Mouse (Mus musculus): ENCODE data around the gene Hdac5.

Hdac5 gene

DNA sequence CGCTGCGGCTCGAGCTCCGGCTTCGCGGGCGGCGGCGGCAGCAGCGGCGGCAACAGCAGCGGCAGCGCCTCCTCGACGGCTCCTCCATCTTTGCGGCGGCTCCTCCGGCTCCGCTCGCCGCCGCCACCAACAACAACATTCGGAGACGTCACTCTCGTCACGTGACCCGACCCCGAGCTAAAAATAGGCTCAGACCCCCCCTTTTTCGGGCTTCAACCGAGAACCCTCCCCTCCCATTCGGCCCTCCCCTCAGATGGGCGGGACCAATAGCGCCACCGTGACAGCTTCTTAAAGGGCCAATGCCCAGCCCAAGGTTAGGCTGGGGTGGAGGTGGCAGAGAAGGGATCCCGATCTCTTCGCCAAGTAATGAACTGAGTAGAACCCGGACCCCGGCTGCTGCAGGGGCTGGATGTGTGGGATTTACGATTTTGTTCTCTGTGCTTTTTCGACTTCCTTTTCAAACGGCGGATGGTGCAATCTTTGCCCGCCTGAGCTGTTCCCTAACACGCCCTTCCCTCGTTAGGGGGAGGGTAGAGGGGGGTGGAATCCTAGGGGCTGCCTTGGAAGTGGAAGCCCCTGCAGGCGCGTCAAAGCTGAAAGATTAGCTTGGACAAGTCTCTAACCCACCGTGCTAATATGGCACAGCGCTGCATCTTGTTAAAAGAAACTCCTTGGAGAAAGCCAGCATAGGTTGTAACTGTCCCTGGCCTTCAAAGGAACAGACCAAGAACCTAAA is at the start of gene Hdac5:
Gene Hdac5 (minus strand): TSS at position 161 of the 736 bp plus-strand sequence.
- DNase-seq: peak; percentile 98

DNA sequence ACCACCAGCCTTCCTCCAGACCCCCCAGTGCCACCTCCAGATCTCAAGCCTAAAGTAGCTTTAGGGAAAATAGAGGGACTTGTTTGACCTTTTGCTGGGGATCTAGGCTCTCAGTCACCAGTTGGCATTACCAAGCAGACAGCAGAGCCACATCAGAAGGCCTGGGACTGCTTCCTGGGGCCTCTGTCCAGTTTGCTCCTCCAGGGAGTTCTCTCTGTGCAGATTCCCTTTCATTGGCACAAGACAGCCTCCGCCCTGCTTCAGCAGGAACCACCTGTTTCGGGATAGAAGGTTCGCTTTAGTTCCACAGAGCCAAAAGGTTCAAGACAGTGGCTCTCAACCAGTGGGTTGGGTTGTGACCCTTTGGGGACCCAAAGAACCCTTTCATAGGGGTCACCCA is 49.6 kb upstream of the Hdac5 start:
- no peak for DNase-seq

DNA sequence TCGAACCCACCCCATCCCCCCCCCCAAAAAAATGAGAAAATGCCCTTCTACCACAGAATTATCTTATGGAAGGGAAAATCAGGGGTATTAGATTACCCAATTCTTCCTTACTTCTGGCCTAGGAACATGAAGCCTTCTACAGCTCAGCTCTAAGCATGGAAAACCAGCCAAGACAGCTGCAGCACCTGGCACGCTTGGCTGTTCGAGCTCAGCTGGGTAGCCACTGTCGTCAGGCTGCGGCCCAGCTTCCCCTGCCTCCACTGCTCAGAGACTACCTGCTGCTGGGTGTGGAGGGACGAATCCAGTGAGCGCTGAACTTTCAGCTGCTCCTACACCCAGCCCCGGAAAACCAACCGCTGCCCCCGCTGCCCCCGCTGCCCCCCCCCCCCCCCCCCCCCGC is 47.8 kb upstream of the Hdac5 start:
- no peak for DNase-seq

DNA sequence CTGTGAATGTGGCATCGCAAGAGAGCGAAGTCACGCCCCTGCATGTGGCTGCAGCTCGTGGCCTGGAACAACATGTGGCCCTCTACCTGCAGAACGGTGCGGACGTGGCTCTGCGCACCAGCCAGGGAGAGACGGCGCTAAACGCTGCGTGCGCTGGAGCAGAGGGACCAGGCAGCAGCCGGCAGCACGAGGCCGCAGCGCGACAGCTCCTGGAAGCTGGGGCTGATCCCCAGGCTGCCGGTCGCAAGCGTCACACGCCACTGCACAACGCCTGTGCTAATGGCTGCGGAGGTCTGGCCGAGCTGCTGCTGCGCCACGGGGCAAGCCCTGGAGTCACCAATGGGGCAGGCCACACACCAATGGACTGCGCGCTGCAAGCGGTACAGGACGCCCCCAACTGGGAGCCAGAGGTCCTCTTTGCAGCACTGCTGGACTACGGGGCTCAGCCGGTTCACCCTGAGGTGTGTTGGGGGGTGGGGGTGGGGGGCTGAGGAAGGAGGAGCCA is 46.5 kb upstream of the Hdac5 start:
- peak; percentile 42 for DNase-seq

DNA sequence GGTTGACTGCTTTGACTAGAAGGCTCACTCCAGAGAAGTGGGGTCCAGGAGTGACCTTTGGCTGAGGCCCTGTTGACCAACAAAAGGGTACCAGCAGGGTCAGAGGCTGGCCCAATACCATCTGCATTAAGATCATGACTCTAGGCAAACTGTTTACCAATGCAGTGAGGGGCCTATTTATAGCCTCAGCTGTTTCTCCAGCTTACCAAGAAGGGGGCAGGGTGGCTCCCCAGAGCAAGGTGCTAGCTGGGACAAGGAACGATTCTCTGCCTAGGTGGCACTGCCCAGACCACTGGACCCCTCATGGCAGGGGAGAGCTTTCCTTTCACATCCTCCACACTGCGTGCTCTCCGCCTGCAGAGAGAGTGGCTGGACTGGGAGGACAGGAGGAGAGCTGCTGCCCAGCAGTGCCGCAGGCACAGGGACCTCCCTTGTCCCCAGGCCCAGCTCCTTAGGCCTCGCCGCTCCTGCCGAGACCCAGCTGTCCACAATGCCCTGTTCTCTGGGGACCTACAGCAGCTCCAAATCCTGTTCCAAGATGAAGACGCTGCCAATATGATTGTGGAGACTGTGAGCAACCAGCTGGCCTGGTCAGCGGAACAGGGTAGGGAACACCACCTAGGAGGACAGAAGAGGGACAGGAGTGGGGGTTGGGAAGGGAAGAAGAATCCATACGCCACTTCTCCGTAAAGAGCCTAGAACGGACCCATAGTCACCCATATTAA is 38.7 kb upstream of the Hdac5 start, which contains the start of gene Asb16:
Gene Asb16 (plus strand): TSS at position 224 of the 725 bp plus-strand sequence.
- no peak for DNase-seq

DNA sequence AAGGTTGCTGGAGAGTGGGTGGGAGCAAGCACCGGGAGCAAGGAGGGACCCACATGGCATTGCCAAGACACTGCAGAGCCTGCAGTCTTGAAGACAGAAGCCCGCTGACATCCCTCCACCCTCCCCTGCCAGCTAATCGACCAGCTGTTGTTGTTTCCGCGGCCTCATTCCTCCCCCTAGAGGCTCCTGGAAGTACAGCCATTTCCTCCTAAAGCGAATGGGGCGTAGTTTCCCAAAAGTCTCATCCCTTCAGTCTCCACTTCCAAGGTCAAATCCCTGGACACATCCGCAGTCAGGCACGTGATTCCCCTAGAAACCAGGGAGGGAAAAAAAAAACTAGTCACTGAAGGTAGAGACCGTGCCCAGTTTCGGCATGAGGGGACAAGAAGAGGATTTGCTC is 37.5 kb upstream of the Hdac5 start:
- peak; percentile 59 for DNase-seq

DNA sequence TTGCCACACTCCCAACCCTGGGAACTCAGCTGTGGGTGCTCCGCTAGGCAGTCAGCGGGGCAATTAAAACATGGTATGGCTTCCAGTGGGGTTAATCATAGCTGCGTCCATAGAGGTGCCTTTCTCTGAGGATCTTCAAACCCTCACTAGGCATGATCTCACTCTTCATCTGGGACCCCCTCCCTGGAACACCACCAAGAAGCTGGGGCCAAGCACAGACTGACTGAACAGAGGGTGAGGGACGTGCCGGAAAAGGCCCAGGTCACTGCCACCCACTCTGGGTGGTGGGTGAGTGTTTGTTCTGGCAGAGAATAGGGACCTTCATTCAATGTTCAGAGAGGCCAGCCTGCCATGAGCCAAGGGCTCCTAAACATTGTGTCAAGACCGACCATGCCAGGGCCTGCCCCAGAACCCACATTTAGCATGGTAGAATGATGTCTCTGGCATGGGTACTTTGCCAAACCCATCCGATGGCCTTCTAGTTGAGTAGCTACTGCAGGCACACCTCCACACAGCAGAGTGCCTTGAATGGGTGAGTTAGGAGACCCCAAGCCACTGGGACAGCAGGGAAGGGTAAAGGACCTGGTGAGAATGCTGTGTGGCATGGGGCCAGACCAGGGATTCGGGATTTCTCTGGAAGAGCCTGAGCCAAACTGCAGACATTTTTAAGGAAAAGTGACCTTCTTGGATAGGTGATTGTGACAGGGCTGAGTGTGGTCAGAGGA is 36.8 kb upstream of the Hdac5 start:
- DNase-seq: no peak

DNA sequence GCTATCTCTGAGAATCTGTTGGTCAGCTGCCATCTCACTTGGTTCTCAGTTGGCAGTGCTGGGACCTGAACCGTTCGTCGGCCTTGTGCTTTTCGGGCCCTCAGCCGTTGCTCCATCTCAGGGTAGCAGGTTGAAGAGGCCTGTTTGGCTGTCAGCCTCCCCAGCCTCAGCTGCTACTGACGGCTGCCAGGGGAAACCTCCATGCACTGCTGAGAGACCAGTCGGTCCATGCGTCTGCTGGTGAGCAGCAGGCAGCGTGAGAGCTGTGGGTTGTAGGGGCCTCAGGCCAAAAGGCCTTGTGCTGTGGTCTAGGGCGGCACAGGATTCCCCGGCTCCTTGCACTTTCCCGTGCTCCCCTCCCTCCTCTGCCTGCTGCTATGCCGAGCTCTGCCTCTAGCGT is 35.9 kb upstream of the Hdac5 start:
- no peak for DNase-seq

DNA sequence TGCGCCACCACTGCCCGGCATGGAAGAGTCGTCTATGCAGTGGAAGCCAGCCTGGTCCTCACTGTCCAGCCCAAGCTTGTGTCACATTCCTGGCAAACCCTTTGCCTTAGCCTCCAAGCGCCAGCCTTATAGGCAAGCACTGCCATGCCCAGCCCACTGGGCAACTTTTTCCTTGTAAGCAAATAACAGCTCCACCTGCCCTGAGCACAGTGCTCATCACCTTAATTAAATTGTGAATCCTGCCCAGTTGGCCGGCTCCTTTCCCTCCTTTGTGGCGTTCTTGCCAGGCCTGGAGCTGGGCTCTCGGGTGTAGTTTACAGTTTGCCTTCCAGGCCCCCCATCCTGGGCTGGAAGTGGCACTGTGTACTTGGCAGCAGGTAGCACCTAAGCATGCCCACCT is 33.2 kb upstream of the Hdac5 start:
- DNase-seq: no peak

DNA sequence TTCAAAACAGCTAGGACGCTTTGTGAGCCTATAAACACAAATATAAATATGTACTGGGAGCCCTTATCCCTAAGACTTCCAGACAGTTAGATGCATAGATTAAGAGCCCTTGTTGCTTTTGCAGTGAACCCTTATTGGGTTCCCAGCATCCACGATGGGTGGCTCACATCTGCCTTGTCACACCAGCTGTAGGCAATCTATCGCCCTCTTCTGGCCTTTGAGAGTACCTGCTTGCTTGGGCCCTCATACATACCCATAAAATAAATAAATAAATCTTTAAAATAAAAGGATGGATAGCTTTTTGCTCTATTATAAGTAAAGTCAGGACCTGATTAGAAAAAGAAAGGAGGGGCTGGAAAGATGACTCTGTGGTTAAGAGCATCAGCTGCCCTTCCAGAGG is 28.6 kb upstream of the Hdac5 start:
- DNase-seq: no peak

DNA sequence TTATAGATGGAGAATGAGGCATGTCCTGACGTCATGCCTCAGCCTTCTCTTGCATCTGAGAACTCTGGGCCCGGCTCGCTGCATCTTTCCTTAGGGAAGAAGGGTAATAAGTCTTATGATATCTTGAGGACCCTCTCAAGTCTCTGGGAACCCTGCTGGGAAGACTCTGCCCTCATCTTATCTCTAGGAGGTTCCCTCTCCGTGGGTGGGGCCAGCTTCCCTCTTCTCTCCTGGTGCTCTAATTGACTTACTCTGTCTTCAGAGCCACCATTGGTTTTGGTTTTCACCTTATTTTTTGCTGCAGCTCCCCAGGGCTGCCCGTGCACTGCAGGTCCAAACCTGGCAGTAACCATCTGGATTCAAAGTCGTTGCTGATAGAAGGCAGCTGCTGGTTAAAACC is 28.1 kb upstream of the Hdac5 start:
- no peak for DNase-seq

DNA sequence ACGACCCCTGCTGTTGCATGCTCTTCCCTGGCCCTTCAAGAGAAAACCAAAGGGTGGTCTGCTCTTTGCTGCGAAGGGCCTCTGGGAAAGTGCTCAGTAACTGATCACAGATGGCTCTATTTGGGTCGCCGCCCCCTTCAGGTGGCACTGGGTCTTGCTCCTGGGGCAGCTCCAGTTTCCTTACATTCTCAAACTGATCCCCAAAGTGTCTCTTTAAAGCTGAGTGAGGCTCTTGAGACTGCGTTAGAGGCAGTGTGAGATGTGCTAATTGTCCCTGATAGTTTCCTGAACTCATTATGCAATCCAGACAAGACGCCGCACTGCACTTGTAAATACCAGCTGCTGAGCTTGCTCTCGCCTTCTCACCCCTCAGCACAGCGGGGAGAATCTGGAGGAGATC is 27.5 kb upstream of the Hdac5 start:
- DNase-seq: no peak

DNA sequence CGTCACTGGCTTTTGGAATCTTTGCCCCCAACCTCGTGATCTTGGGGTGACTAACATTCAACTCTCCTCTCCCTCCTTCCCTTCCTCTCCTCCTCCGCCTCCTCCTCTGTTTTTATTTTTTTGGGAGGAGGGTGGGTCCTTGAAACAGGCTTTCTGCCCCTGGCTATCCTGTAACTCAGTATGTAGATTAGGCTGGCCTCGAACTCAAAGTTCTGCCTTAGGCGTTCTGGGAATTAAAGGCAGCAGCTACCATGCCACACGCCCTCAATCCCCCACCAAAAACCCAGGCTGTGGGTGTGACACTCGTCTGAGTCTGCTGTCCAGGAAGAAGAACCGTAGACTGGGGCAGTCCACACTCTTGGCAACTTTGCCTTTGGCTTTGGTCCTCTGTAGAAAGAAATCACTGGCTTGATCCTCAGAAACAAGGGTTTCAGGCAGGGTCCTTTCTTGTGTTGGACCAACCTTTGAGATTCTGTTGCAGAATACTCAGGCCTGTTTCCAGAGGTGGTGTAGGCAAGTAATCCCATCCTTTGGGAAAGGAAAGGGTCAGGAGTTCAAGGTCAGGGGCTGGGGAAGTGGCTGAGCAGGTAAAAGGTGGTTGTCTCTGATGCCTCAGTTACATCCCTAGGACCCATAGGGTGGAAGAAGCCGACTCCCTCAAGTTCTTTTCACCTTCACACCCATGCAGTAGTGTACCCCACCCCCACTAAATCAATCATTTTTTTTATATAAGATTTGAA is 19.6 kb upstream of the Hdac5 start:
- DNase-seq: no peak

DNA sequence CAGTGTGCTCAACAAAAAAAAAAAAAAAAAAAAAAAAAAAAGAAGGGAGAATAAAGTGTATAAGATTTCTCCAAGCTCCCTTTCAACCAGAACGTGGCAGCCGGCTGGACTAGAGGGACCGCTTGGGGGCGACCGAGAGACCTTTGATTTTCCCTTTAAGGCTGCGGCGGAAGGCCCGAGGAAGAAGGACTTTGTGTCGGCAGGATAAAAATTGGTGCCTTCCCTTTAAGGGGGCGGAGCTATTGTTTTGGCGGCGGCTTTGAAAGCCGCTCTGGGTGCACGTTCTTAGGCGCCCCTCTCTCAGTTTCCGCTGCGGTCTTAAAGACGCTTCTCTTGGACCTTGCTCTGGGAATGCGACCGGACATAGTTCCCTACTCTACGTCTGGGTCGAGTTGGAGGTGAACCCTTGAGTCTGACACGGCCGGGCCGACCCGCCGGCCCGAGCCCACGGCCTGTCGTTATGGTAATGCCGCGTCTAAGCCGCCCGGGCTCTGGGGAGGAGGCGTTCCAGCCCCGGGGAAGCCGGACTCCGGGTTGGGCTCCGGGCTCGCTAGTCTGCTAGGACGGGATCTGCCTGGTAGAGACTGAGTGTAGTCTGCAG is 18.8 kb upstream of the Hdac5 start, which contains the start of gene BC030867:
Gene BC030867 (plus strand): TSS at position 253 of the 601 bp plus-strand sequence.
- peak; percentile 84 for DNase-seq

DNA sequence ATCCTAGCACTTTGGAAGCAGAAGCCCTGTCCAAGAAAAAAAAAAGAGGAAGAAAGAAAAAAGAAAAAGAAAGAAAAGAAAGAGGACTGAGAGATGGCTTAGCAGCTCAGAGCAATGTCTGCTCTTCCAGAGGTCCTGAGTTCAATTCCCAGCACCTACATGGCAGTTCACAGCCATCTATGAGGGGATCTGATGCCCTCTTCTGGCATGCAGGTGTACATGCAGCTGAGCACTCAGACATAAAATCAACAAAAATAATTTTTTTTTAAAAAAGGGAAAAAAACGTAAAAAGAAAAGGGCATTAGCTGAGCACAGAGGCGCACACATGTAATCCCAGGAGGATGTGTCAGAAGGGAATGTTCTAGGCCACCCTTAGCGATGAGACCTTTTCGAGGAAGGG is 16.9 kb upstream of the Hdac5 start:
- DNase-seq: no peak

DNA sequence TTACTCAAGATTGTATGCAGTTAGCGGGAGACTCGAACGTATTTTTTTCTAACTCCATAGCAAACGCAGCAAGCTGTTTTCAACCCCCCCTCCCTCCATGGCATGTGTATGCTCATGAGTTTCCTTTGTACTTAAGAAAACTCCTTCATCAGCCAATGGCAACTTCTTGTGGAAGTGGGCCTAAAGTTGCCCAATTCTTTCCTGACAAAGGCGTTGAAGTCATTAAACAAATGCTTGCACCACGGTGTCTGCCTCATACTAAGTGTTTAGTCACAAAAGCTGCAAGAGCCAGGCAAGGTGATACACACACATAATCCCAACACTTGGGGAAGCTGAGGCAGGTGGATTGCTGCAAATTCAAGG is 16.3 kb upstream of the Hdac5 start:
- no peak for DNase-seq

DNA sequence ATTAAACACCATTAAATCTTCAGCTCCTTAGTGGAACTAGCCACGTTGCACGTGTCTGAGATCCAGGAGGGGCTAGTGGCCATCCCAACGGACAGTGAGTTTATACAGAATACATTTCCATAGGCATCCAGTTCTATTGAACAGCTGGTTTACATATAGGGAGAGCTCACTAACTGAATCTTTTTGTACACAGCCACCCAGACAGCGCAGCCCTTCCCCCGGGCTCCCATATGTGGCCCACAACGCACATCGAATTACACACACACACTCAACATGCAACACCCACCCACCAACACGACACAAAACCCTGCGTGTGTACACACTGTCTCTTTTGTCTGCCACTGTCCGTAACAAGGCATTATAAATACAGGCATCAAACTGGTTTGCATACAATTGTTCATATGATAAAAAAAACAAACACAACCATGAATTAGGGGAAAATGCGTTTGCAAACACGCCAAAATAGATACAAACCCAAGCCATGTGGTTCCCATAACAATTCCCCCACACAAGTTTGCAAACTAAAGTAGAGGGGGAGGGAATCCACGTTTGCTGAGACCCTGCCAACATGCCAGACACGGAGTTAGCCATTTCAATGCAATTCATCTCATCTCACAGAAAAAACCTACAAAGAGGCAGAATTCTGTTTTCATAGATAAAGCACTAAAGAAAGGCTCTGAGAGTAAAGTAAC is 15.8 kb upstream of the Hdac5 start:
- no peak for DNase-seq

DNA sequence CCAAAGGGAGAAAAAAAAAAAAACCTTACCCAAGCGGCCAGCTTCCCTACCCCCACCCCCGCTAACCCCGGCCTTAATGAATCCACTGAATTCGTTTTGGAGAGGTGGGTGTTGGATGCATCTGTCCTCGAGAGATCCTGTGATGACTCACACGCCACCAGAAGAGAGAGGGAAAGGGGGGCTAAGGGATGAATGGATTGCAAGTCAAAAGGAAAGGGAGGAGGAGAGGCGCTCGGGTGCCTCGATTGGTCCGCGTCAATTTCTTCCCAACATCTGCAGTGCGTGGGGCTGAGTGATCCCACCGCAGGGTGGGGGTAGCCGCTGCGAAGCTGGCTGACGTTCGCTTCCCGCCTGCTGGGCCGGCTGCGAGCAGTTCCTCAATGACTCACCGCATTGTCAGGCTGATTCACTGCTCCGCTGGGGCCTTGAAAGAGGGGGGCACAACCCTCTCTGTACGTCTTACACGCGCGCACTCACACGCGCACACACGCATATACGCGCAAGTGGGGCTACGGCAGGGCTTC is 15.0 kb upstream of the Hdac5 start:
- peak; percentile 87 for DNase-seq

DNA sequence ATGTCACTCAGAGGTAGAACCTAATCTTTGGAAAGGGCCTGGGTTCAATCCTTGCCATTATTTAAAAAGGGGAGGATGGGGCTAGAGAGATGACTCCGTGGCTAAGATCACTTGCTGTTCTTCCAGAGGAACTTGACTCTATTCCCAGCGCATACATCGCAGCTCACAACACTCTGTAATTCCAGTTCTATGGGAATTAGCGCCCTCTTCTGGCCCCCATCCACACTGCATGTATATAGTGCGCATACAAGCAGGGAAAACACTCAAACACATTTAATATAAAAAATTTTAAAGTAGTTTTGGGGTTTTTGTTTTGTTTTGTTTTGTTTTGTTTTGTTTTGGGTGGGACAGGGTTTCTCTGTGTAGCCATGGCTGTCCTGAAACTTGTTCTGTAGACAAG is 11.9 kb upstream of the Hdac5 start:
- DNase-seq: no peak

DNA sequence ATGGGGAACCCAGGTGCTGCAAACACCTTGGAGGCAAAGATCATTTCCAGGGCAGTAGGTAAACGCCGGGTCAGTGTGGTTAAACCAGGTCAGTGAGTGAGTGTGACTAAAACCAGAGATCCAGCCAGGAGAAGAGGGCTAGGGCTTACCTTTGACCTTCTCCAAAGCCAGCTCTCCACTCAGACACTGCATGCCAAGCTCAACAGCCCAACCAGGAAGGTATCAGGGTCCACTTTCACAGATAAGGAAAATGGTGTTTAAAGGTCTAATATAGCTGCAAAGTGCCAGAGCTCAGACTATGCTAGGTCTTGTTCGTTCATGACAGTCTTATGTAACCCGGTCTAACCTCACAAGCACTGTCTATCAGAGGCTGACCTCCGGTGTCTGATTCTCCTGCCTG is 11.3 kb upstream of the Hdac5 start:
- DNase-seq: no peak

DNA sequence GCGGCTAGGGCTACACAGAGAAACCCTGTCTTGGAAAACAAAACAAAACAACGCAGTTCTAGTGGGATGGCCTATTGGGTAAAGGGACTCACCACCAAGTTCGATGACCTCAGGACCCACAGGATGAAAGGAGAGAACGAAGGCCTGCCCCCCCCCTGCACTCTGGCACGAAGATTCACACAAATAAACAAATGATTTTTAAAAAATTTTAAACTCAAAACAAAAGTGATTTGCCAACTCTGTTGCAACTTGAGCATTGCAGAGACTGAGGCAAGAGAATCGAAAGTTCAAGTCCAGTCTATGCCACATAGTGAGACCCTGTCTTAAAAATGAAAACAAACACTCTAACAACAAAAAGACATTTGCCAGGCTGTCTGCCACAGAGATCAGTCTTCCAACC is 10.7 kb upstream of the Hdac5 start:
- no peak for DNase-seq

DNA sequence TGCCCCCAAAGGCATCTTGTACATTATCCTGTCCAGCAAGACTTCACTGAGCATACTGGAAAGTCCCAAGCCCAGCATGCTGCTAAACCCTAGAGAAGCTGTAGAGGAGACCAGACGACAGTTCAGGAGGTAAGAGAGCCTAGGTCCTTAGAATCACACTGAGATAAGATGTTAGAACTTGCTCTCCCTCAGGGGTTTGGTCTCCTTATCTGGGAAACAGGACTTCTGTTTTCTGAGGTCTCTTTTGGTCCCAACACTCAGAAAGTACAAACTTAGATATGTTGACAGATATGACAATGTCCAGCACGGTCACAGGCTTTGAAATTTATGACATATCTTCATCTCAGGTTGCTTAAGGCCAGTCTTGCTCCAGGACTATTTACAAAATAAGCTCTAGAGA is 6.1 kb upstream of the Hdac5 start:
- DNase-seq: no peak

Data from right cerebral cortex, postnatal 25 days (tissue).